Mouse (Mus musculus) hindlimb bud, embryonic 11.5 days (tissue): ENCODE results near the gene Chd5.

Source experiments
- DNase-seq: peaks from one replicate; pipeline ENCODE4 v3.0.0-alpha.2; 2012; ENCODE audit warnings: low read depth, low spot score; ENCODE audit errors: extremely low spot score

Chd5 gene

GRCm38 (mm10) chr4:152353886-152354637, 15.6 kb downstream of the Chd5 start:
- no peak for DNase-seq

DNA sequence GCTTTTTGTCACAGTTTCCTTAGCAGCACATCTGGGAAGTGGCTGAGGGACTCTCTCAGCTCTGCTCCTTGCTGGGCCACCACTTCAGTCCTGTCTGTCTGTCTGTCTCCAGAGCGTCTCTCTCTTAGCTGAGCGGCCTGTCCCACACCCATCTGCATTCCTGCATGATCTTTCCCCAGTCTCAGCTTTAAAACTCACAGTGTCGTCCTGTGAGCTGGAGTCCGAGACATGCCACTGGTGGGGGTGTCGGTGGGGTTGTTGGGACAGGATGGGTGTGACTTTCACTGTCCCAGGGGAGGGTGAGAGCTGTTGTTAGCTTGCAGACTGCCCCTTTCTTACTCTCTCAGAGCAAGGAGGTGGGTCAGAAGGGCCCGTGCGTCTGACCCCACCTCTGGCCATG, 17.2 kb downstream of the Chd5 start:
- DNase-seq, result no peak

DNA sequence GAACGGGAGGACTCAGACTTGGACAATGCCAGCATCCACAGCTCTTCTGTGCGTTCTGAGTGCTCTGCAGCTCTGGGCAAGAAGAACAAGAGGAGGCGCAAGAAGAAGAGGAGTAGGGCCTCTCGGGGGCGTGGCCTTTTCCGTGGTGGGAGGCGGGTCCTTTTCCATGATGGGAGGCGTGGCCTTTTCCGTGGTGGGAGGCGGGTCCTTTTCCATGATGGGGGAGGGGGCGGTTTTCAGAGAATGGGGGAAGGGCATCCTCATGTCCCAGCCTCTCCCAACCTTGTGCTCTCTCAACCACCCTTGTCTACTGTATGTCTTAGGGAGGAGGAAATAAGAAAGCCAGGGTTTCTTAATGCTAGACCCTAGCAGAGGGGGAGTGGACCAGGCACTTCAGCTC, 21.2 kb downstream of the Chd5 start:
- no peak for DNase-seq

DNA sequence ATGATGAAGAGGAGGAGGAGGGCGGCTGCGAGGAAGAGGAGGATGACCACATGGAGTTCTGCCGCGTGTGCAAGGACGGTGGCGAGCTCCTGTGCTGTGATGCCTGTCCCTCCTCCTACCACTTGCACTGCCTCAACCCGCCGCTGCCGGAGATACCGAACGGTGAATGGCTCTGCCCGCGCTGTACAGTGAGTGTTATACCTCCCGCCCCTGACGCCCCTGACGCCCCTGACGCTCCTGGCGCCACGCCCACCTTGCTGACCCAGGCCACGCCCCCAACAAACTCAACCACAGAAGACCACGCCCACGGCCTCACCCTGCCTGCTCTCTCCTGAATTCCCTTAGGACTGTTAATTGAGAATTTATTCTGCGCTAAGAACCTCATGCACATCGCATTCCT, 22.4 kb downstream of the Chd5 start:
- DNase-seq, result no peak

- DNase-seq, result no peak
These were observed 23.7 kb downstream of the Chd5 start for GRCm38 (mm10) chr4:152362180-152362579.

GRCm38 (mm10) chr4:152365228-152365627, 26.8 kb downstream of the Chd5 start:
- no peak for DNase-seq

DNA sequence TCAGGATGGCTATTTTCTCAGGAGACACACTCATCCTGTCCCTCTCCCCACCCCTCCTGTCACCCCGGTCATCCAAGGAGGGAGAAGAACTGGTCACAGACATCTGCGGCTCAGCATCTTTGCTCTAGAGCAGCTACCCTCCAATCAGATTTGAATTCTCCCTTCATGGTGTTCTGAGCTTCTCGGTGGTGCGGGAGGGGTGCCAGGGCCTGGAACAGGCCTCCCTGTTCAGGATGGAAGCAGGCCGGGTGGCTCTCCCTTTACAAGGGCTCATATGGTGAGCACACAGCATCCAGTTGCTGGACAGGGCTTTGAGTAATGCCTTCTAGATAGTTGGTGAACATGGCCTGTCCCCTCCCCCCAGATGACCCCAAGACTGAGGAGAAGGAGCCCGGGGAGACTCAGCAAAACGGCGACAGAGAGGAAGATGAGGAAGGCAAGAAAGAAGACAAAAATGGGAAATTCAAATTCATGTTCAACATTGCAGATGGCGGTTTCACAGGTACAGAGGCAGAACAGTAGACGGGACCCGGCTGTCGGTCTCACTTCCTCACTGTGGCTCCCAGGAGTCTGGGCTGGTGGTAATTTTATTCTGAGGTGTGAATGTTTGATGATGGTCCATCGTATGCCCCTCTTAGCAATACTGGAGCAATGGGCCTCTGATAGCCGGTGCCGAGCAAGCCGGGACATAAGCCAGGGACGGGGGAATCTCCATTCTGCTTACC, 44.2 kb downstream of the Chd5 start:
- no peak for DNase-seq

GRCm38 (mm10) chr4:152385644-152386043, 47.2 kb downstream of the Chd5 start:
- DNase-seq, result no peak

DNA sequence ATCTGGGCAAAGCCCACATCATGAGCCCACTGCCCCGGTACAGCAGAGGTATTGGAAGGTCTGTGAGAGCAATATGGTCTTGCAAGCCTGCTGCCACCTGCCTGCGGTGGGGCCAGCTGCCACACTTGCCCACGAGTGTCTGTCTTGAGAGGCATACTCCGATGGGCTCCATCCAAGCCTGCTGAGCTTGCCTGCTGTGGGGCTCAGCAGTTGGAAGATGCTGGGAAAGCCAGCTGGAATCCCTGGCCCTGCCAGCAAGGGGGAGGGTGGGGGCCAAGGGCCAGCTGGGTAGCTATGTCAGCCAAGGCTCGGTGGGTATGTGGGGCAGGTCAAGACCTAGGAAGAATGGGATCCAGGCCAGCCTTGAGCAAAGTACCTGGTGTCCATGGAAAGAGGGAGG, 53.7 kb downstream of the Chd5 start:
- DNase-seq, result no peak

- no peak for DNase-seq
These were observed 54.2 kb downstream of the Chd5 start for GRCm38 (mm10) chr4:152392627-152393026.

GRCm38 (mm10) chr4:152398926-152399325, 60.5 kb downstream of the Chd5 start:
- DNase-seq, result no peak

DNA sequence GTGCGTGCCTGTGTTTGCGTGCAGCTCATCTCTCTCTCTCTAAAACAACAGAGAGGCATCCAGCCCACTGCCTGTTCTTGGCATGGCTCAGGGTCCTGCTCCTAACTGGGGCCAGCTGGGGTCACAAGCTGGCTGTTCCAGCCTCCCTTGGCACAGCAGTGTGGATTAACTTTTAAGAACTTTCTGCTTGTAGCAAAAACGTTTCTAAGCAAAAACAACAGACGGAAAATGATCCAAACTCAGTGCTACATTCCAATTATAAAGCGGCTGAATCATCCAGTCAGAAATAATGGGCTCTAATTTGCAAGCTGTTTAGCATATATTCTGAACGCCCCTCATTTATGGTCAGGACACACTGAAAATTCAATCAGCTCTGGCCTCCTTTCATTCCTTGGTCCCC, 66.7 kb downstream of the Chd5 start:
- no peak for DNase-seq

GRCm38 (mm10) chr4:152405671-152406201, 67.3 kb downstream of the Chd5 start:
- no peak for DNase-seq

DNA sequence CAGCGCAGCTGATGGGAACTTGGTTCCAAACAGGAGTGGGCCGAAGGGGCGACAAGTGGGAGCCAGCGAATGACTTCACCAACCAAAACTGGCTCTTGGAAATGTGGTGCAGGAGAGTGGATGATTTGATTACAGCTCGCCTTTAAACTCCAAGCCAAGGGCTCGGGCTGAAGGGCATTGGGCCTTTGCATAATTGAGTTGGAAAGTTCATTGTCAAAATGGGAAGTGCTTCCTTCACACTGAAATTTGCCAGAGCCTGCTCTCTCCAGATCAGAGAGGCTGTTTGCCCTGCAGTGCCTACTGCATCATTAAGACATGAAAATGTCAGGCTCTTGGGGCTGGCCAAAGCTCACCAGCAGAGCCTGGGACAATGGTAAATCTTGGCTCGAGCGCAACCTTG, 68.1 kb downstream of the Chd5 start:
- DNase-seq, result no peak

- no peak for DNase-seq
These were observed 72.5 kb downstream of the Chd5 start for GRCm38 (mm10) chr4:152410961-152411360.

DNA sequence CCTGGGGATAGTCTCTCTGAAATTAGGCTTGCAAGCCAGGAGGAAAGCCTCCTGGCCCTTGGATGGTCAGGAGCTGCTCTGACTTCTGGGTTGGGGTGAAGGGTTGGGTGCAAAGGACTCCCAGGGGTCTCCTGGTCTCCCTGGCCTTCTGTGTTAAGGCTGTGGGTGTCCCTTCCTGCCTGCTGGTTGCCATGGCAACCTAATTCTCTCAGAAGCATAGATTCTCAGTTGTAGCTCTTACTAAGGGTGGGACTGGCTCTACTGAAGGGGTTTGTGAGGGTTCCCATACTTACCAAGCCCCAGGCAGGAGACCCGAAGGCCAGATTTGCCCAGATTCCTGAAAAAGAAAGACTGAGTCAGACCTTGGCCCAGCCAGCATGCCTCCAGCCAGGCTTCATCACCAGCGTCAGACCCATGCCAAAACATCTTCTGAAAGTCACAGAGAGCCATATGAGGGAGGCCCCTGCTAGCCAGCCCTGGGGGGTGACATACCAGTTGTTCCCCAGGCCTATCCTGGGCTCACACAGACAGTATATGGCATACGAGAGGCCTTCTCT, 74.2 kb downstream of the Chd5 start:
- DNase-seq, result no peak

GRCm38 (mm10) chr4:152418229-152419060, 80.0 kb downstream of the Chd5 start:
- DNase-seq, result no peak

- no peak for DNase-seq
These were observed 85.1 kb downstream of the Chd5 start for GRCm38 (mm10) chr4:152423576-152423975.

- DNase-seq, result peak; percentile 64
These were observed 85.9 kb downstream of the Chd5 start for GRCm38 (mm10) chr4:152424341-152424740.

DNA sequence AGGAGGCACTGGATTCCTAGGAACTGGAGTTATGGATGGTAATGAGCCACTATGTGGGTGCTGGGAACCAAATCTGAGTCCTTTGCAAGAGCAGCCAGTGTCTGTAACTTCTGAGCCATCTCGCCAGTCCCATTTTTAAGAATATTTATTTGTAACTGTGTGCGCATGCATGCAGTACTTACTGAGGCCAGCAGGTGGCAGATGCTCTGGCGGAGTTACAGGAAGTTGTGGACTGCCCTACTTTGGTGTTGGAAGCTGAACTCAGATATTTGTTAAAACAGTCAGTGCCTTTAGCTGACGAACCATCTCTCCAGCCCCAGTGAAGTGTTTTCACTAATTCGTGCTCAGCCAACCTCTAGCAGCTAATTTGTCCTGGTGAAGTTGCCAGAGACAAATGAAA, 86.5 kb downstream of the Chd5 start:
- DNase-seq, result peak; percentile 12

DNA sequence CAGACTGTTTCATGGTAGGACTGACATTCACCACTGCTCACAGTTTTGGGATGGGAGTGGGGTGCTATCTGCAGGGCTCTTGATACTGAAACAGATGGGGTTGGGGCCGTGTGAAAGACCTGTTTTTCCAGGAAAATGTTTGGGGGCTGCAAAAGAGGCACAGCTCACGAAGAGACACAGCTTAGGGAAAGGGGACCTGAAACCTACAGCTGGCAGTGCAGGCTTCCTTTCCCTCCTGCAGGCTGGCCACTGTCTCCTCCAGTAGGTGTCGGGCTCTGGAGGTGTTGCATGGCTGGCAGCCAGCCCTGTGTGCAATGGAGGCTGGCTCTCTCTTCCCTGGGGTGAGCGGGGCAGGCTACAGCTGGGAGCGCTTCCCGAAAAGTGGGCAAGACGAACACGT, 89.8 kb downstream of the Chd5 start:
- no peak for DNase-seq
